Comparison of ENCODE assay signal across 9 mouse cellular contexts in the genomic region with DNA sequence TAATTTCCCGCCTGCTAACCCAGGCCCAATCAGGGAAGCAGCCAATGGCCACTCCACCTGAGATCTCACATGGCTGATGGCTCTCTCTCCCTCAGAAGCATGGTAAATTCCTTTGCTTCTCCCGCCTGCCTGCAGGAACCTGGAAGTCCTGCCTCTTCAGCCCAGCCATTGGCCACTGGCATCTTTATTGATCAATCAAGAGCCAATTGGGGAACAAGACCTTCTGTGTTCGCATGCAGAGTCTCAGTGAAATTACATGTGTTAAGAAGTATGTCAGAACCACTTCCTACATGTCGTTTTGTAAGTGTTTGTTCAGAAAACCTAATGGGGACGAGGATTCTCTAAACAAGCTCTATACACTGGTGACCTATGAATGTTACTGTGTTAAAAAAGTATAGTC. TPM values are rescaled to one million over a fixed set of nuclear protein-coding genes. Genes with fewer than 3 reads are reported as not detected.
DNase-seq lines count a peak whose midpoint lies in the region; ATAC-seq lines count a peak whose summit lies in the region.
"Had no signal": no experiment of that assay in that cellular context is flagged by ENCODE, and none has a peak within 500 bp of the region (broad histone marks: within the 10 kb centered on the region; RNA-seq: fewer than 3 reads in every experiment).

No protein-coding gene starts in this region.

- intact Hi-C loops in heart, postnatal 10 days (cut with DNase I) = no loop called here

- H3K27me3 ChIP-seq in heart, embryonic 14.5 days (ENCODE audit: control insufficient read depth, insufficient read depth, low read length) = no peaks in the 10 kb centered on the region
- H3K27me3 ChIP-seq in intestine, embryonic 14.5 days (replicated peaks; ENCODE audit: control insufficient read depth, insufficient read depth, low read length) = no peaks in the 10 kb centered on the region

- H3K27ac ChIP-seq in heart, embryonic 14.5 days (replicated peaks in 1 of 2; ENCODE audit: control insufficient read depth in 1 of 2, insufficient read depth in 1 of 2, low read depth in 2 of 2, low read length in 2 of 2) = 0 out of 4 replicates have a peak overlapping the region, but pooled peaks of 1 of the 2 experiments have one; percentile 19
- H3K27ac ChIP-seq in intestine, embryonic 14.5 days (ENCODE audit: low read depth) = 0 out of 2 replicates have a peak overlapping the region, but pooled peaks have one; percentile 22
- H3K27ac ChIP-seq: macrophage had no signal

- no peaks in the 10 kb centered on the region for H3K9me3 ChIP-seq in heart, embryonic 14.5 days (ENCODE audit: control insufficient read depth, low read length)
- H3K9me3 ChIP-seq in intestine, embryonic 14.5 days (ENCODE audit: control insufficient read depth, low read length) = no peaks in the 10 kb centered on the region

- H3K4me2 ChIP-seq in heart, embryonic 14.5 days (ENCODE audit: low read length) = peak overlapping the region; percentile 10
- H3K4me2 ChIP-seq in intestine, embryonic 14.5 days (ENCODE audit: low read length) = peak overlapping the region; percentile 21; the same call in 1 of the 2 replicates

- DNase-seq in heart, postnatal 10 days = no peak
- DNase-seq in NIH3T3 (ENCODE audit: low read depth) = peak; percentile 55
- peak; percentile 58 for DNase-seq in intestine, embryonic 14.5 days (ENCODE audit: low spot score)
- peak; percentile 46 for DNase-seq in lung, postnatal 36 days
- no peak for DNase-seq in cerebellum, adult 11-12 months
- no peak for DNase-seq in gastrocnemius, postnatal 25 days

- H3K4me1 ChIP-seq in heart, embryonic 14.5 days (ENCODE audit: control insufficient read depth in 2 of 2, insufficient read depth in 2 of 2, low read length in 2 of 2) = peaks cover 0 to 11% of the 10 kb centered on the region in 2 experiments; a peak in 2 of 4 replicates
- H3K4me1 ChIP-seq in intestine, embryonic 14.5 days (replicated peaks; ENCODE audit: control insufficient read depth, insufficient read depth, low read length) = 0 out of 2 replicates have a peak, but pooled peaks cover 4% of the 10 kb centered on the region

- no peak for ATAC-seq in heart, embryonic 14.5 days (ENCODE audit: insufficient number of reproducible peaks, insufficient read depth, low FRiP score, low read depth)
- peak; percentile 71; the same call in 1 of the 2 replicates for ATAC-seq in intestine, embryonic 14.5 days (replicated peaks; ENCODE audit: low FRiP score, low TSS enrichment, low read depth)
- no peak for ATAC-seq in CD4-positive, CD25-positive, alpha-beta regulatory T cell, adult 4 months

- WGBS in heart, embryonic 14.5 days = 38% methylated on average over 5 of the region's 5 CpGs
- 20% methylated on average over 5 of the region's 5 CpGs for WGBS in intestine, embryonic 14.5 days

- no peak overlapping the region for H3K9ac ChIP-seq in heart, embryonic 14.5 days (ENCODE audit: low read length)
- H3K9ac ChIP-seq in intestine, embryonic 14.5 days (ENCODE audit: low read length) = no peak overlapping the region

- H3K36me3 ChIP-seq in heart, embryonic 14.5 days (ENCODE audit: control insufficient read depth, insufficient read depth, low read length) = no peaks in the 10 kb centered on the region
- no peaks in the 10 kb centered on the region for H3K36me3 ChIP-seq in intestine, embryonic 14.5 days (ENCODE audit: control insufficient read depth, insufficient read depth, low read length)

- no peak overlapping the region for H3K4me3 ChIP-seq in heart, embryonic 14.5 days (ENCODE audit: control insufficient read depth in 1 of 2, insufficient read depth in 1 of 2, low read depth in 1 of 2, low read length in 2 of 2)
- H3K4me3 ChIP-seq in intestine, embryonic 14.5 days (ENCODE audit: low read depth, low read length) = no peak overlapping the region

RNA-seq across cellular contexts. Expression of a gene that starts 30.1 kb away (rescaled TPM):
- polyA plus RNA-seq in heart, embryonic 14.5 days (2014; fragmentation: Nextera tagmentation; extraction: Ambion mirVana) = 121 and 127 TPM in 2 replicates
- 10 to 100 TPM; 61.5 to 61.8 TPM for total RNA-seq in heart, postnatal 10 days (2021)
- polyA plus RNA-seq in intestine, embryonic 14.5 days (2014; fragmentation: Nextera tagmentation; extraction: Ambion mirVana) = 68.3 and 74.8 TPM in 2 replicates
- polyA plus RNA-seq in CD4-positive, CD25-positive, alpha-beta regulatory T cell, adult 4 months (2017; shearing (Covaris generic)) = not detected
- 100 to 1,000 TPM in 1 of 2 experiments, 10 to 100 TPM in 1; 95.2 to 190 TPM for total RNA-seq in gastrocnemius, postnatal 25 days (2021)
- polyA plus RNA-seq: macrophage had no signal

Comparison
In these comparisons a context has a peak if more than half of its experiments do, and no peak if none do; other contexts are left out.
1. DNase-seq: peak in NIH3T3 (single experiment), intestine, embryonic 14.5 days (single experiment) and lung, postnatal 36 days (single experiment); none in heart, postnatal 10 days (0 of 2), cerebellum, adult 11-12 months (single experiment) and gastrocnemius, postnatal 25 days (single experiment).
2. RNA of a gene that starts 30.1 kb away (polyA plus RNA-seq): 121 to 127 TPM in heart, embryonic 14.5 days and 68.3 to 74.8 TPM in intestine, embryonic 14.5 days; not detected in CD4-positive, CD25-positive, alpha-beta regulatory T cell, adult 4 months; every median in the first group is over 10 times any median in the second.